Mouse (Mus musculus) CH12.LX (cell line): ENCODE data around the gene Tbrg1.

ENCODE experiments used
- CHD2 ChIP-seq: IDR thresholded peaks from 2 replicates; pipeline ENCODE4 v1.6.1; 2011; ENCODE audit warnings: low read length, improper control_type of control experiment
- CTCF ChIP-seq, 2 experiments: IDR thresholded peaks in 1 of 2; conservative IDR thresholded peaks in 1 of 2; 2 replicates each; pipeline ENCODE4 v1.5.1; 2011 to 2012; ENCODE audit warnings: low read depth in 2 of 2, low read length in 2 of 2, improper control_type of control experiment in 1 of 2, inconsistent platforms in 1 of 2, mild to moderate bottlenecking in 1 of 2, moderate library complexity in 1 of 2
- EP300 ChIP-seq: IDR thresholded peaks from 2 replicates; pipeline ENCODE4 v1.6.1; 2011; ENCODE audit warnings: low read length, improper control_type of control experiment
- MXI1 ChIP-seq: IDR thresholded peaks from 2 replicates; pipeline ENCODE4 v1.6.1; 2011; ENCODE audit warnings: mild to moderate bottlenecking, low read depth, low read length, improper control_type of control experiment
- RCOR1 ChIP-seq: conservative IDR thresholded peaks from 2 replicates; pipeline ENCODE4 v1.6.1; 2012; ENCODE audit warnings: low read depth, mild to moderate bottlenecking, inconsistent platforms, low read length, improper control_type of control experiment

DNA sequence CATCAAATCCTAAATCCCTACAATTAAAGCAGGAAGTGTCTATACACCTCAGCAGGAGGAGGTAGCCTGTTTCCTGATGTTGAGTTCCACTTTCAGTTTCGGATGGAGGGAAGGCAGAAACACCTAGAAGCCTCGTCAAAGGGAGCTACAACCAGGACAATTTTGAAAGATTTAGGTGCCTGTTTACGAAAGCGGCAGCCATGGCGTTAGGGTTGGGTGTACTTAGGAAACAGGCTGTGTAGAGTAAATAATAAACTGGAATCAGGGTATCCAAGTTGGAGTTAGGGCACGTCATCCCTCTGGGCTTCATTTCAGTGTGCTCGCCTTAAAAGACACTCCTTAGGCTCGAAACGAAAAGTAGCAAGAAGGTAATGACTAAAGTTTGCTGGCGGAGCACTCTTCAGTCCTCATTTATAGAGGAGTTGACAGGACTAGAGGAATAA is 652 bp downstream of the Tbrg1 start:
- TF ChIP-seq CHD2 (no peak), MXI1 (no peak), RCOR1 (peak; percentile 78), EP300 (peak; percentile 7; the same call in 1 of the 2 replicates), CTCF (conservative IDR thresholded peaks at IDR 0.05 in 1 of 2, IDR thresholded peaks at IDR 0.05 in 1 of 2; ENCODE audit: low read depth in 2 of 2, low read length in 2 of 2) (no peak)
